Mouse (Mus musculus) limb, embryonic 12.5 days (tissue): Measurements from ENCODE around the gene Rgs12. TPM values are rescaled to one million over a fixed set of nuclear protein-coding genes. Genes with fewer than 3 reads are reported as not detected.
A peak's percentile ranks its signal among the peaks of the same experiment; 100 is the strongest.

Source experiments
- ATAC-seq: fragments of 200-750 bp; cut with Nextera tagmentation; 2 replicates; pipeline ENCODE4 v1.8.0; 2017; ENCODE audit warnings: low read depth, moderate TSS enrichment; ENCODE audit not compliant: insufficient number of reproducible peaks, insufficient read depth, low FRiP score, low TSS enrichment
- H3K27ac ChIP-seq: fragments of 300-500 bp; sonication (generic); 2 replicates; pipeline ENCODE4 v1.5.1; 2016; ENCODE audit warnings: mild to moderate bottlenecking, moderate library complexity
- H3K27me3 ChIP-seq: fragments of 300-500 bp; sonication (generic); 2 replicates; pipeline ENCODE4 v1.6.1; 2016; ENCODE audit warnings: mild to moderate bottlenecking, moderate library complexity
- H3K36me3 ChIP-seq: fragments of 300-500 bp; sonication (generic); 2 replicates; pipeline ENCODE4 v1.6.1; 2016; ENCODE audit warnings: mild to moderate bottlenecking, moderate library complexity
- H3K4me1 ChIP-seq: fragments of 300-500 bp; sonication (generic); replicated peaks from 2 replicates; pipeline ENCODE4 v1.6.1; 2016
- H3K4me2 ChIP-seq: fragments of 300-500 bp; sonication (generic); 2 replicates; pipeline ENCODE4 v1.6.1; 2016; ENCODE audit warnings: mild to moderate bottlenecking, moderate library complexity
- H3K4me3 ChIP-seq: fragments of 300-500 bp; sonication (generic); replicated peaks from 2 replicates; pipeline ENCODE4 v1.5.1; 2016; ENCODE audit warnings: mild to moderate bottlenecking
- H3K9ac ChIP-seq: fragments of 300-500 bp; sonication (generic); replicated peaks from 2 replicates; pipeline ENCODE4 v1.6.1; 2016; ENCODE audit warnings: mild to moderate bottlenecking, moderate library complexity
- H3K9me3 ChIP-seq: fragments of 300-500 bp; sonication (generic); 2 replicates; pipeline ENCODE4 v1.6.1; 2016; ENCODE audit warnings: mild to moderate bottlenecking, moderate library complexity
- WGBS: fragments of 180-500 bp; shearing (Covaris S2); methylation state at CpG from one replicate; pipeline ENCODE4 v1.1.7; 2016; 5-methylcytosine and 5-hydroxymethylcytosine counted together
- polyA plus RNA-seq: library from polyadenylated mRNA; unstranded; fragments of >200 nt; fragmentation: Nextera tagmentation; extraction: Ambion mirVana; gene quantifications from 2 replicates; pipeline ENCODE4 v1.2.1, GENCODE M21; 2016

The Rgs12 gene
- polyA plus RNA-seq, 1 experiment from 2014 or later: 59.7 TPM

- Histone ChIP-seq H3K27ac (no peak overlapping the region), H3K4me1 (peaks cover 35% of the 10 kb centered on the region), H3K9ac (no peak overlapping the region), H3K36me3 (peaks cover 20% of the 10 kb centered on the region), H3K27me3 (no peaks in the 10 kb centered on the region), H3K9me3 (no peaks in the 10 kb centered on the region), H3K4me3 (no peak overlapping the region), H3K4me2 (no peak overlapping the region)
- WGBS: 83% methylated on average over 1 of the region's 1 CpGs
- no peak for ATAC-seq
Observed at GRCm38 (mm10) chr5:34960021-34960420, 10.8 kb downstream of the Rgs12 start.

- Histone ChIP-seq H3K4me3 (no peak overlapping the region), H3K9me3 (no peaks in the 10 kb centered on the region), H3K4me1 (no peaks in the 10 kb centered on the region), H3K27me3 (no peaks in the 10 kb centered on the region), H3K9ac (no peak overlapping the region), H3K36me3 (peaks cover 60% of the 10 kb centered on the region), H3K27ac (no peak overlapping the region), H3K4me2 (no peak overlapping the region)
- 93% methylated on average over 12 of the region's 12 CpGs for WGBS
- ATAC-seq: no peak
Observed at GRCm38 (mm10) chr5:34965531-34965930, 16.3 kb downstream of the Rgs12 start.

DNA sequence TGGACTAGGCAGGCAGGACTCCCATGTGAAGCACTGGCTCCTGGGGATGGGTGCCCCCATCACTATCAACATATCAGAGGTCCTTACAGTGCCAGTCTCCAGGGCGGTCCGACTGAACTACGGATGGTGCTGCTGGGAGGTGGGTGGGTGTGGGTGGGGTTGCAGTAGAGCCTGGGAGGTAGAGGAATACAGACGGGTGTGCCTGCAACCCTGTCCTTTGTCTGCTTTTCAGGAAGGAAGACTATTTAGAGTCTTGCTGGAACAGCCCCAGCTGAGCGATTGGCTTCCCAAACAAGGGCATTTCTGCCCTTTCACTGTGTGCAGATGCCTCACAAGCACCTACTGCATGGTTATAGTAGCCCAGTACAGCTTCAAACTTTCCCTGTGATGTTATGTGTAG is 19.1 kb downstream of the Rgs12 start:
- WGBS: 90% methylated on average over 5 of the region's 5 CpGs
- Histone ChIP-seq H3K4me1 (no peaks in the 10 kb centered on the region), H3K4me2 (no peak overlapping the region), H3K9ac (no peak overlapping the region), H3K4me3 (no peak overlapping the region), H3K27me3 (no peaks in the 10 kb centered on the region), H3K27ac (no peak overlapping the region), H3K36me3 (peaks cover 78% of the 10 kb centered on the region), H3K9me3 (no peaks in the 10 kb centered on the region)
- ATAC-seq: no peak

GRCm38 (mm10) chr5:34972471-34972870 is 23.2 kb downstream of the Rgs12 start:
- WGBS: 82% methylated on average over 3 of the region's 3 CpGs
- Histone ChIP-seq H3K4me2 (no peak overlapping the region), H3K27ac (no peak overlapping the region), H3K4me3 (no peak overlapping the region), H3K9ac (no peak overlapping the region), H3K27me3 (no peaks in the 10 kb centered on the region), H3K4me1 (no peaks in the 10 kb centered on the region), H3K9me3 (no peaks in the 10 kb centered on the region), H3K36me3 (peaks cover 85% of the 10 kb centered on the region)
- ATAC-seq: no peak

DNA sequence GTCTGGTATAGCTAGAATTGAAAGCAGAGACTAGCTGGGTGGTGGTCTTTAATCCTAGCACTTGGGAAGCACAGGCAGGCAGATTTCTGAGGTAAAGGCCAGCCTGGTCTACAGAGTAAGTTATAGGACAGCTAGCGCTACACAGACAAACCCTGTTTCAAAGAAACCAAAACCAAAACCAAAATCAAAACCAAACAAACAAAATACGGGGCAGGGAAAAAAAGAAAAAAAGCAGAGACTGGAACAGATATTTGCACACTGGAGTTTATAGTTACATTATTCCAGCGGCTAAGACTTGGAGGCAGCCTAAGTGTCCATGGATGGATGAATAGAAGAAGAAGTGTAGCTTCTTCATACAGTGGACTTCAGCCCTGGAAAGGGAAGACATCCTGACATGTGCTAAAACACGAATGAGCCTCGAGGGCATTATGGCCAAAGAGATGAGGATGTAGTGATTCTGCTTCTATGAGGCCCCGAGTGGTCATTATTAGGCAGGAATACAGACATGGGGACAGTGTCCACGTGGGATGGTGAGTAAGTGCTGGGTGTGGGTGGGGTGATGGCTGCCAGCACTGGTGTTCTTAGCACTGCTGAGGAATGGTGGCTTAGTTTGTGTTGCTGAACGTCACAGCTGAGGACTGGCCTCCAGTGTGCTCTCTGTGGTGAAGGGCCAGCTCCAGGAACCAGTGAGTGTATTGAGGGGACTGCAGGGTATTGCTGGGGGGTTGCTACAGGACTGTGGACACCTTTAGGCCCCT is 24.5 kb downstream of the Rgs12 start:
- no peak overlapping the region for H3K9ac ChIP-seq
- no peak for ATAC-seq
- H3K4me1 ChIP-seq: no peaks in the 10 kb centered on the region
- WGBS: 87% methylated on average over 8 of the region's 8 CpGs
- no peak overlapping the region for H3K27ac ChIP-seq
- H3K36me3 ChIP-seq: peaks cover 83% of the 10 kb centered on the region
- no peak overlapping the region for H3K4me3 ChIP-seq
- H3K4me2 ChIP-seq: no peak overlapping the region
- H3K27me3 ChIP-seq: no peaks in the 10 kb centered on the region
- no peaks in the 10 kb centered on the region for H3K9me3 ChIP-seq

GRCm38 (mm10) chr5:34974773-34975443 is 25.7 kb downstream of the Rgs12 start:
- Histone ChIP-seq H3K4me2 (no peak overlapping the region), H3K9me3 (no peaks in the 10 kb centered on the region), H3K4me3 (no peak overlapping the region), H3K9ac (no peak overlapping the region), H3K27me3 (no peaks in the 10 kb centered on the region), H3K27ac (no peak overlapping the region), H3K4me1 (no peaks in the 10 kb centered on the region), H3K36me3 (peaks cover 84% of the 10 kb centered on the region)
- no peak for ATAC-seq
- 91% methylated on average over 11 of the region's 11 CpGs for WGBS

- peaks cover 77% of the 10 kb centered on the region for H3K36me3 ChIP-seq
- H3K27ac ChIP-seq: no peak overlapping the region
- H3K9ac ChIP-seq: no peak overlapping the region
- peak; percentile 20; the same call in 1 of the 2 replicates for ATAC-seq
- peaks cover 6% of the 10 kb centered on the region for H3K4me1 ChIP-seq
- 88% methylated on average over 9 of the region's 9 CpGs for WGBS
- H3K27me3 ChIP-seq: no peaks in the 10 kb centered on the region
- no peak overlapping the region for H3K4me3 ChIP-seq
- no peaks in the 10 kb centered on the region for H3K9me3 ChIP-seq
- no peak overlapping the region for H3K4me2 ChIP-seq
Observed at GRCm38 (mm10) chr5:34976540-34977292, 27.5 kb downstream of the Rgs12 start.

DNA sequence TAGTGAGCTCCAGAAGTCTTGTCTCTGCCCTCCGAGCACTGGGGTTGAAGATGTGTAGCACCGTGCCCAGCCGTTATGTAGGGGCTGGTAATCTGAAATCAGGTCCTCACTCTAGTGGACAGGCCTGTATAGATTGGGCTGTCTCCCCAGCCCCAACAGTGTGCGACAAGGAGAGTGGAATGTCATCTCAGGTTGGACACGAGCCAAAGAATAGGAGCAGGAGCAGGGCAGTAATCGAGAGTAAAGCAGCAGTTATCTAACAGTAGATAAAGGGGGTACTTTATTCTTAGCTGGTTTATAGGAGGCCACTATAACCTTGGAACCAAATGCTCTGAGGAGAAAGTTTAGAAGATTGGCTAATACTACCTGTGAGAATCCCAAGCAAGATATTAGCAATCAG is 30.9 kb downstream of the Rgs12 start:
- no peaks in the 10 kb centered on the region for H3K9me3 ChIP-seq
- no peak overlapping the region for H3K4me2 ChIP-seq
- WGBS: 82% methylated on average over 6 of the region's 6 CpGs
- H3K9ac ChIP-seq: no peak overlapping the region
- no peak overlapping the region for H3K27ac ChIP-seq
- no peak overlapping the region for H3K4me3 ChIP-seq
- peaks cover 8% of the 10 kb centered on the region for H3K4me1 ChIP-seq
- peaks cover 77% of the 10 kb centered on the region for H3K36me3 ChIP-seq
- no peaks in the 10 kb centered on the region for H3K27me3 ChIP-seq
- no peak for ATAC-seq

DNA sequence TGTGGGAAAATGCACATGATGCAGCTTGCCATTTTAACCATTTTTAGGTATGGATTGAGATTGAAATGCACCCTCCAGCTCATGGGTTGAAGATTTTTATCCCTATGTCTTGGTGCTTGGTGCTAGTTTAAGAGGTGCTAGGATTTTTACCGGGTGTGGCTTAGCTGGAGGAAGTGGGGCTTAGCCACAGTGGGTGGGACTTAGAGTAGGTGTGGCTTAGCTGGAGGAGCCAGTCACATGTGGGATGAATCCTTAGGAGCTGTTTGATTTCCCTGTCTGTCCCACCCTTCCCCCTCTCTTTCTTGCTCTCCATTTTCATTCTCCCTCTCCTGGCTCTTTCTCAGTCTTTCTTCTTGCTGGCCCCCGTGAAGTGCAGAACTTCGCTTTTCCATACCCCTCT is 32.5 kb downstream of the Rgs12 start:
- H3K4me1 ChIP-seq: peaks cover 8% of the 10 kb centered on the region
- WGBS: 38% methylated on average over 3 of the region's 3 CpGs
- H3K27me3 ChIP-seq: no peaks in the 10 kb centered on the region
- no peak overlapping the region for H3K9ac ChIP-seq
- no peak overlapping the region for H3K4me3 ChIP-seq
- no peak for ATAC-seq
- H3K4me2 ChIP-seq: no peak overlapping the region
- H3K36me3 ChIP-seq: peaks cover 69% of the 10 kb centered on the region
- H3K9me3 ChIP-seq: no peaks in the 10 kb centered on the region
- H3K27ac ChIP-seq: no peak overlapping the region

DNA sequence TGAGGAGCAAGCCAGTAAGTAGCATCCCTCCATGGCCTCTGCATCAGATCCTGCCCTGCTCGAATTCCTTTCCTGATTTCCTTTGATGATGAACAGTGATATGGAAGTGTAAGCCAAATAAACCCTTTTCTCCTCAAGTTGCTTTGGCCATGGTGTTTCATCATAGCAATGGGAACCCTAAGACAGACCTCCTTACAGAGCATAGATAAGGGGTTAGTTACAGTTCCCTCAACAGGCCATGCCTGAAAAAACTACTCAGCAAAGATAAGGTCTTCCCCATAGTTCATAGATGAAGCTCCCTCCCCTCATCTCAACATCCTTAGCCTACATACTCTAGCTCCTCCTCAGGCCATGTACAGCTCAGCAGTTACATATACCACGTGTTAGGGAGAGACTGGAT is 35.7 kb downstream of the Rgs12 start:
- H3K4me2 ChIP-seq: no peak overlapping the region
- H3K27ac ChIP-seq: no peak overlapping the region
- H3K4me3 ChIP-seq: no peak overlapping the region
- no peaks in the 10 kb centered on the region for H3K9me3 ChIP-seq
- H3K4me1 ChIP-seq: peaks cover 28% of the 10 kb centered on the region
- ATAC-seq: no peak
- H3K9ac ChIP-seq: no peak overlapping the region
- 74% methylated on average over 2 of the region's 2 CpGs for WGBS
- peaks cover 69% of the 10 kb centered on the region for H3K36me3 ChIP-seq
- no peaks in the 10 kb centered on the region for H3K27me3 ChIP-seq

DNA sequence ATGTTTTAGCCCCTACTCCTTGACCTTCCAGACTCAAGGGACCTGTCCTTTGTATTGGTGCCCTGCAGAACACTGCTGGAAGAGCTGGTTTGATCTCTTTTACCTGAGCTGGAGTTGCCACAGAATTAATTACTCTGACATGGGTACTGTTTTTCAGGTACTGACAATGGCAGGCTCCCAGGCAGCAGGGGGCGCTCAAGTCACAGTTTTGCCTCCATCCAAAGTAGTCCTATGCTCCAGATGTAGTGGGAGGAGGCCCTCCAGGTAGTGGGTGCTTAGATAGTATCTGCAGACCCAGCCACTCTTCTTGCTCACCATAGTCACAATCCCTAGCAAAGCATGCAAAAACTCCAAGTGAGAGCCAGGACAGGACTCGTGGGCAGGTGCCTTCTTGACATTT is 36.6 kb downstream of the Rgs12 start:
- ATAC-seq: no peak
- Histone ChIP-seq H3K4me1 (peaks cover 28% of the 10 kb centered on the region), H3K4me2 (no peak overlapping the region), H3K36me3 (peaks cover 67% of the 10 kb centered on the region), H3K9ac (no peak overlapping the region), H3K4me3 (no peak overlapping the region), H3K27me3 (no peaks in the 10 kb centered on the region), H3K9me3 (no peaks in the 10 kb centered on the region), H3K27ac (no peak overlapping the region)
- WGBS: 36% methylated on average over 2 of the region's 2 CpGs
